Mouse (Mus musculus): ENCODE measurements around the gene Ube2t.

DNA sequence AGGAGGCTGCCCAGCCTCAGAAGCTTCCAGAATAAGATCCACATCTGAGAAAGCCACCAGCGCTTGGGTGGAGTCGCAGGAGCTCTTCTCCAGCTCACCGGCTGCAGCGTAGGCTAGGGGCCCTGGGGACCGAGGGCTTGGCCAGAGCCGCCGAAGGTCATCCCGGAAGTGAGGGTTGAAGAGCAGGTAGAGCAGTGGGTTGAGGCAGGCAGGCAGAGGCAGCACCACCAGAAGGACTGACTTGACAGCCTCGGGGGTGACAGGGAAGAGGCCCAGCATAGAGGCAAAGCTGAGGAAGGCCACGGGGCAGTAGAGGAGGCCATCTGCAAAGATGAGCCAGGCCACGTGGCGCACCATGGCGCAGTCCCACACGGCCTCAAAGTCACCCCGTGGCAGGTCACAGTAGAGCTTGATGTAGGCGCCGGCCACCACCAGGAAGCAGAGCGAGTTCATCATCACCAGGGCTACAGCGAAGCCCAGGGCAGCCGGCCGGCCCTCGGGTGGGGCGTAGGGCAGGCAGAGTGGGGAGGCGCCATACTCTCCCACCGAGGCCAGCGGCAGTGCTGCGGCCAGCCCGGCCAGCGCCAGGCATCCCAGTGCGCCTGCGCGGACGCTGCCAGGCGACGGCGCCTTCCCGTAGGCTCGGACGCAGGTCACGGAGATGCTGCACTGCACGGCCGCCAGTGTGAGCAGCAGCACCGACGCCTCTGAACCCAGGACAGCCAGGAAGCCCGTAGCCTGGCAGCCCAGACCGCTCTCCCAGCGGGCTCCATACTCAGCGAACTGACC is 25.0 kb downstream of the Ube2t start:
- TF ChIP-seq GATA1 (IDR thresholded peaks at IDR 0.05; ENCODE audit: borderline replicate concordance, low read length) (no peak), FLI1 (IDR thresholded peaks at IDR 0.05; ENCODE audit: low read length) (no peak)
